Mouse (Mus musculus) lung, postnatal 4 days (tissue): ENCODE measurements around the gene Cc2d1a.

Experiments used
- DNase-seq, 2 experiments: peaks; one replicate each; pipeline ENCODE4 v3.0.0; 2021

Cc2d1a gene

DNA sequence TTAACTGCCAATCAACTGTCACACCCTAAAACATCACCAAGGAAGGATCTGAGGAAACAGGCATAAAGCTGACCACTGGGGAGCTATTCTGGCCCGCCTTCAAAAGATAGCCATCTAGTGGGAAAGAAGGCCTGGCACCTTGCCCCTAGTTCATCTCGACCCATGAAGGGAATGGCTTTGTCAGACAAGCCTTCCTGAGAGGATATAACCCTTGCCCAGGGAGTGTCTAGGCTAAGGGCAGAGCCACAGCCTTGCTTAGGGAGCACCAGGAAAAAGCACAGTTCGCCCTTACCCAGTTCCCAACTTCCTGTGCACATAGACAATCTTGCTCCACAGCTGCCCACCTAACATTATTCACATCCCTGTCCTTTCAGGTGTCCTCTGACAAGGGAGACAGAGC lies 44.1 kb downstream of the Cc2d1a start:
- peak in 1 of 2 experiments; percentile 42 for DNase-seq

DNA sequence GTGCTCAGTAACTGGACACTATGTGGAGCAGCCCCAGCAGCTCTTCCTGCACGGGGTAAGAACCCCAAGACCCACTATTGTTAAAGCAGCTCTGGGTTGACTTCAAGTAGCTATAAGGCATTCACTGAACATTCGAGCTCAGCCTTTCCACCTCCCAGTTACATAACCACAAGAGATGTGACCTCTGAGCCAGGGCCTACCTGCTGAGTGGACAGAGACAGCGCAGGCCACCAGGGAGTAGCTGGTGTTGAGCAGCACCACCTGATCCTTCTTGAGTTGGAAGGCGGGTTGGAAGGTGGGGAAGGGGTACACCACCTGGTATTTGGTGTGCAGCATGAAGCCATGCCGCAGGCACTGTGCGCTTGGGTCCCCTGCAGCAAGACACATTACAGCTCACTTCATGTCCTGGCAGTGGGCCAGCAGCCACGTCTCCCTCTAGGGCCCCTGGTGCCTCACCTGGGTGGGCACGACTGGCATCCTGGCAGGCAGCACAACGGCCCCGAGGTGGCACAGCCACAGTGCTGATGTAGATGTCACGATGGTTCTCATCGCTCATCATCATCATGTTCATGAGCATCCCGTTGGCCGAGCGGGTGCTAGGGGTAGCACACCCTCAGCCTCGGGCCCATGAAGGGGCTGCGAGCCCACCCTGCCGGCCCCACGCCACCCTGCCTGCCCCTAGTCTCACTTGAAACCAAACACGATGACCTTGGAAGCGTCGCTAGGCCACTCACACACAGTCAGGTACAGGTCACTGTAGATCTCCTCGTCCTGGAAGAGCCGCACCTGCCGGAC lies 46.1 kb downstream of the Cc2d1a start:
- no peak for DNase-seq

DNA sequence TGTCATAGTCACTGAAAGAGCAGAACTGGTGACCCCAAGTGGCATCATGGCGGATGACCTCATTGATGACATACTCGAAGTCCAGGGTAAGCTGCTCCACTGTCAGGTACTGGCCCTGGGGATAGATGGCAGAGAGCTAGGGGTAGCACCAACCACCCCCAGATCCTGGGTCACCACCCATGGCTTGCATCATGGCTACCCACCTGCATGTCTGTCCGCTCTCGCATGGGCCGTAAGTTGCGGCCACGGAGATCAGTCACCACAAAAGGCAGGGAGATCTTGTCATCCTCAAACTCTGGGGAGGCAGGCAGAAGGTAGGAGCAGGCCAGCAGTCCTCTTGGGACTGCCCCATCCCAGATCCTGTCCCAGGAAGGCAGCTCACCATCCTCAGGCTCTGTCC lies 49.4 kb downstream of the Cc2d1a start:
- DNase-seq, result no peak

DNA sequence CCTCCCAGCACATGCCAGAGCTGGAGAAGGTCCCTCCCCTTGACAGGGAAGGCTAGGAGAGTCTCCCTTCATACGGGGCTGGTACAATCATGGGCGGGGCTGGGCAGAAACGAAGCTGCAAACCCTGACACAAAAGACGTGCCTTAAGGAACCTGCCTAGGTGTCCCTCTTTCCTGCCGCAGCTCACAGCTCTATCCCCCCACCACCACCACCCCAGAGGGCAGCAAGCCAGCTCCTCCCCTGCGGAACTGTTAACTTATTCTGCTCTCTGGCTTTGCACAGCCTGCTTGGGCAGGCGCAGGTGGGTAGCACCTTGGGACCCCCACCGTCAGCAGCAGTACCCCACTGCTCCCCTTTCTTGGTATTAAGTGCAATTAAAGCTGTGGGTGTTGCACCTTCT lies 51.7 kb downstream of the Cc2d1a start:
- DNase-seq, result no peak

DNA sequence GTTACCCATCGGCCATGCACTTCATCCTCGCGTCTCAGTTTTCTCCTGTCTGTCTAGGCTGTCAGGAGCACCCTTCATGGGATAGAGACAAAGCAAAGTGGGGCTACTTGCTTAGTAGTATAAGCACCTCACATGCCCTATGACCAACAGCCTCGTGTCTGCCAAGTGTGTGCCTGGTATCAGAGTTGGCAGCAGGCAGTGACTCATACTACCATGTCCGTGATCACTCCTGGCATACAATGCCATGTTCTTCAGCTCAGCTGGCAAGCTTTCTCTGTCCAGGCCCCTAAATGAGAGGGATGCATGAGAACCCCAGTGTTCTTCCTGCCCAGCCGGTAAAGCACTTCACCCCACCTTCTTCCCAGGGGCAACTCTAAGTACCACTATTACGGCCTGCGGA lies 57.2 kb downstream of the Cc2d1a start:
- DNase-seq, result no peak

DNA sequence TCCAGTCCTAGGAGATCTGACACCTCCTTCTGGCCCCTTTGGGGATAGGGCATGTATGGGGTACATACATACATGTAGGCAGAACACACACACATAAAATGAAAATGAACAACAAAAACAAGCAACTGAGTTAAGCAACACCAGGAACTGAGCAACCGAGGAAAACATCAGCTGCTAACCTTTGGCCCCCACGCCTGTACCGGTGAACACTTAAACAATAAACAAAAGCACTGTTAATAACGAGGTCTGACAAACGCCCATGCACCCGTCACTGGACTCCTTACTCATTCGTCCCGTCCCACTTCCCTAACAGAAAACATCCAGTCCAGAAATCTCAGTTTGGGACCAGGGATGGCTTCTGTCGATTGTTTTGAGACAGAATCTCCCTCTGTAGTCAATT lies 58.5 kb downstream of the Cc2d1a start:
- no peak for DNase-seq

DNA sequence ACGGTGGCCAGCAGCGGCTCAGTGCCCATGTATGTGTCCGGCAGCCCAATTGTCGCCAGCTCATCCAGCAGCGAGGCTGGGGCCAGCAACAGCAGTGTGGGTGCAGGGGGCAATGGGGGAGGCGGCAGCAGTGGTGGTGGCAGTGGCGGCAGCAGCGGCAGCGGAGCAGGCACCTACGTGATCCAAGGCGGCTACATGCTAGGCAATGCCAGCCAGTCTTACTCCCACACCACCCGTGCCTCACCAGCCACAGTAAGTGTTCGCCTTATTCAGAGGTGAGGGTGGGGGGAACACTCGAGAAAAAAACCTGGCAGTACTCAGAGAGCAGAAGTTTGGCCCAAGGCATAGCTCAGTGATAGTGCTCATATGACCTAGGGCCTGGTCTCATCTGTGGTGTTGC lies 59.9 kb downstream of the Cc2d1a start:
- DNase-seq, result no peak

DNA sequence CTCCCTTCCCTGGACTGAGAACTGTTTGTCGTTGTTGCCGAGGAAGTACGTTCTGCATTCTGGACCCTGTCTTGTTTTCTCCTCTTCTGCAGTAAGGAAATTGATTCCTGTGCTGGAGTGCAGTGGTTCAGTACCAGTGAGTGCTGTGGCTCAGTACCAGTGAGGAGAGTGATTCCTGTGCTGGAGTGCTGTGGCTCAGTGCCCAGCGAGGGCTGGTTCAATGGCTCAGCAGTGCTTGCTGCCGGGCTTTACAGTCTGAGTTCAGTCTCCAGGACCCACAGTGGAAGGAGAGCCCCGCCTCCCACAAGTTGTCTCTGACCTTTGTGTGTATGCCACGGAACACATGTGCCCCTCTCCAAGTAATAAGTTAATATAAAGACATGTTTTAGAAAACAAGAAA lies 60.6 kb downstream of the Cc2d1a start:
- DNase-seq, result no peak

DNA sequence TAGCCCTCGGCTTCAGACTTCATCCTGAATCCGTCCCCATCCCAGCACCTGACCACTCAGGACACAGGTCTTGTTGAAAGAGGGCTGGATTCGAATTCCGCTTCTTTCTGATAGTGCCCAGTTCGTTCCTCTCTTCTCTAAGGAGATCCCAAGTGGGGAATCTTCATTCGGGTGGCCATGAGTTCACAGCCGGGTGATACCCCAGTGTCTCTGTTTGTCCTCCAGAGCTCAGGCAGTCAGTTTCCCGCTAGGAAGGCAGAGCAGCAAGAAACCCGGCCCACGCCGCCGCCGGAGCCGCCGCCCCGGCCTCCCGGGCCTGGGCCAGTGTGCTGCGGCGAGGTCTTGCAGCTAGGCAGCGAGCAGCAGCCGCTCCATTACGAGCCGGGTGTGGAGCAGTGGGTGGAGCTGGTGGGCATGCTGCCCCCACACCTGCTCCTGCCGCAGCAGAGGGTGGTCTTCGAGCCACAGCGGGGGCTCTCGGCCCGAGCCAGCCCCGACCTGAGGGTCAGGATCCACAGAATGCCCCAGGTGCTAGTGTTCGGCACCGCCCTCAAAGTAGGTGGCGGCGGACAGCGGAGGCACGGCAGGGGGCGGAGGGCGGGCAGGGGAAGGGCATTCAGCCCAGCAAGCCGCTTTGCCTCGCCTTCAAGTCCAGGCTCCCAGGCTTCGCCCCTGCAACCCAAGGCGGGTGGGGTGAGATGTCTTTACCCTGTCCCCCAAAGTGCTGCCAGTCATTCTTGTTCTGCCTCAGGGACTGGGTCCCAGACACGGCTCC lies 63.2 kb downstream of the Cc2d1a start:
- no peak for DNase-seq

DNA sequence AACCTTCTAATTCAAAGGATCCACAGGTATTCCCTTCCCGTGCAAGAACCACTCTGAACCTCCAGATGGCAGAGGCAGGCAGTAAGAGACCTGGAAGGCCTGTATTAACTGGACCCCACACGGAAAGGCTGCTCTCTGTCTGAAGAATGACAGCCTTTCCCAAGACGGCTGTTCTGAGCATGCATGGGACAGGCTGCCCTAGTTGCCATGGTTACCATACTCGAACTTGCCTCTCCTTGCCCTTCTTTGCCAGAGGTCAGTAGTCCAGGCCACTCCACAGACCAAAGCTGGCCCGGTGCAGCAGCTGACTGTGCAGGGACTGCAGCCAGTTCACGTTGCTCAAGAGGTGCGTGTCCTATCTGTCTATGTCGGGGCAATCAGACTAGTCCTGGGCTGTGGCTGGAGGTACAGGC lies 63.9 kb downstream of the Cc2d1a start:
- DNase-seq, result peak in 1 of 2 experiments; percentile 53
